Mouse (Mus musculus): ENCODE data around the gene Blm. TPM values are rescaled to one million over a fixed set of nuclear protein-coding genes. Genes with fewer than 3 reads are reported as not detected.

Gene Blm
- polyA plus RNA-seq, 1 experiment from 2014 or later, result 3.1 TPM

- WGBS, result 68% methylated on average over 3 of the region's 3 CpGs
- TF ChIP-seq CTCF (IDR thresholded peaks at IDR 0.05; ENCODE audit: low read depth), result no peak
Measured at GRCm38 (mm10) chr7:80457831-80458343, 77.0 kb downstream of the Blm start.

GRCm38 (mm10) chr7:80457241-80457640 lies 77.7 kb downstream of the Blm start:
- peak; percentile 36; the same call in 1 of the 2 replicates for ATAC-seq

More at GRCm38 (mm10) chr7:80457831-80458343, 77.0 kb downstream of the Blm start:
- Histone ChIP-seq H3K9ac (ENCODE audit: low read depth, low read length) (no peak overlapping the region), H3K27ac (ENCODE audit: low read depth, low read length) (no peak overlapping the region), H3K36me3 (ENCODE audit: control insufficient read depth, insufficient read depth) (peaks cover 7% of the 10 kb centered on the region), H3K27me3 (replicated peaks; ENCODE audit: control insufficient read depth, insufficient read depth, low read length) (no peaks in the 10 kb centered on the region), H3K4me2 (replicated peaks; ENCODE audit: low read depth) (no peak overlapping the region), H3K9me3 (ENCODE audit: control insufficient read depth) (no peaks in the 10 kb centered on the region), H3K4me3 (ENCODE audit: low read depth, low read length) (no peak overlapping the region), H3K4me1 (replicated peaks; ENCODE audit: control insufficient read depth, insufficient read depth, low read length) (no peaks in the 10 kb centered on the region)
- no peak for ATAC-seq

GRCm38 (mm10) chr7:80456327-80456726 lies 78.6 kb downstream of the Blm start:
- no peaks in the 10 kb centered on the region for H3K27me3 ChIP-seq (replicated peaks; ENCODE audit: control insufficient read depth, insufficient read depth, low read length)
- WGBS, result 57% methylated on average over 6 of the region's 6 CpGs
- H3K36me3 ChIP-seq (ENCODE audit: control insufficient read depth, insufficient read depth), result peaks cover 7% of the 10 kb centered on the region

More at GRCm38 (mm10) chr7:80457241-80457640, 77.7 kb downstream of the Blm start:
- 58% methylated on average over 6 of the region's 6 CpGs for WGBS
- Histone ChIP-seq H3K4me3 (ENCODE audit: low read depth, low read length) (no peak overlapping the region), H3K27ac (ENCODE audit: low read depth, low read length) (no peak overlapping the region; the same call in 1 of the 2 replicates), H3K4me2 (replicated peaks; ENCODE audit: low read depth) (no peak overlapping the region), H3K4me1 (replicated peaks; ENCODE audit: control insufficient read depth, insufficient read depth, low read length) (no peaks in the 10 kb centered on the region), H3K27me3 (replicated peaks; ENCODE audit: control insufficient read depth, insufficient read depth, low read length) (no peaks in the 10 kb centered on the region), H3K9me3 (ENCODE audit: control insufficient read depth) (no peaks in the 10 kb centered on the region), H3K36me3 (ENCODE audit: control insufficient read depth, insufficient read depth) (peaks cover 7% of the 10 kb centered on the region), H3K9ac (ENCODE audit: low read depth, low read length) (no peak overlapping the region)
- no peak for TF ChIP-seq CTCF (IDR thresholded peaks at IDR 0.05; ENCODE audit: low read depth)

GRCm38 (mm10) chr7:80455505-80456160 lies 79.3 kb downstream of the Blm start:
- no peak overlapping the region for H3K4me3 ChIP-seq (ENCODE audit: low read depth, low read length)
- no peak for TF ChIP-seq CTCF (IDR thresholded peaks at IDR 0.05; ENCODE audit: low read depth)
- peaks cover 7% of the 10 kb centered on the region for H3K36me3 ChIP-seq (ENCODE audit: control insufficient read depth, insufficient read depth)
- H3K9ac ChIP-seq (ENCODE audit: low read depth, low read length), result no peak overlapping the region
- H3K4me2 ChIP-seq (replicated peaks; ENCODE audit: low read depth), result no peak overlapping the region
- no peaks in the 10 kb centered on the region for H3K4me1 ChIP-seq (replicated peaks; ENCODE audit: control insufficient read depth, insufficient read depth, low read length)
- WGBS, result 74% methylated on average over 4 of the region's 4 CpGs
- no peak overlapping the region for H3K27ac ChIP-seq (ENCODE audit: low read depth, low read length)
- no peaks in the 10 kb centered on the region for H3K9me3 ChIP-seq (ENCODE audit: control insufficient read depth)
- no peak for ATAC-seq
- no peaks in the 10 kb centered on the region for H3K27me3 ChIP-seq (replicated peaks; ENCODE audit: control insufficient read depth, insufficient read depth, low read length)

More at GRCm38 (mm10) chr7:80456327-80456726, 78.6 kb downstream of the Blm start:
- Histone ChIP-seq H3K9me3 (ENCODE audit: control insufficient read depth) (no peaks in the 10 kb centered on the region), H3K4me2 (replicated peaks; ENCODE audit: low read depth) (no peak overlapping the region), H3K4me3 (ENCODE audit: low read depth, low read length) (no peak overlapping the region), H3K4me1 (replicated peaks; ENCODE audit: control insufficient read depth, insufficient read depth, low read length) (no peaks in the 10 kb centered on the region), H3K27ac (ENCODE audit: low read depth, low read length) (no peak overlapping the region), H3K9ac (ENCODE audit: low read depth, low read length) (no peak overlapping the region)
- no peak for TF ChIP-seq CTCF (IDR thresholded peaks at IDR 0.05; ENCODE audit: low read depth)
- no peak for ATAC-seq

GRCm38 (mm10) chr7:80454786-80455185 lies 80.1 kb downstream of the Blm start:
- no peaks in the 10 kb centered on the region for H3K4me1 ChIP-seq (replicated peaks; ENCODE audit: control insufficient read depth, insufficient read depth, low read length)
- no peak overlapping the region for H3K27ac ChIP-seq (ENCODE audit: low read depth, low read length)
- peaks cover under 1% of the 10 kb centered on the region; the same call in 1 of the 2 replicates for H3K36me3 ChIP-seq (ENCODE audit: control insufficient read depth, insufficient read depth)
- no peak for ATAC-seq
- TF ChIP-seq CTCF (IDR thresholded peaks at IDR 0.05; ENCODE audit: low read depth), result no peak
- no peak overlapping the region for H3K9ac ChIP-seq (ENCODE audit: low read depth, low read length)
- WGBS, result 86% methylated on average over 2 of the region's 2 CpGs
- no peak overlapping the region for H3K4me3 ChIP-seq (ENCODE audit: low read depth, low read length)
- no peaks in the 10 kb centered on the region for H3K9me3 ChIP-seq (ENCODE audit: control insufficient read depth)
- no peaks in the 10 kb centered on the region for H3K27me3 ChIP-seq (replicated peaks; ENCODE audit: control insufficient read depth, insufficient read depth, low read length)
- H3K4me2 ChIP-seq (replicated peaks; ENCODE audit: low read depth), result no peak overlapping the region

GRCm38 (mm10) chr7:80453997-80454396 lies 80.9 kb downstream of the Blm start:
- no peak for ATAC-seq
- 93% methylated on average over 5 of the region's 5 CpGs for WGBS
- TF ChIP-seq CTCF (IDR thresholded peaks at IDR 0.05; ENCODE audit: low read depth), result no peak

More at GRCm38 (mm10) chr7:80453997-80454396, 80.9 kb downstream of the Blm start:
- no peak overlapping the region for H3K27ac ChIP-seq (ENCODE audit: low read depth, low read length)
- no peak overlapping the region for H3K4me3 ChIP-seq (ENCODE audit: low read depth, low read length)
- H3K36me3 ChIP-seq (ENCODE audit: control insufficient read depth, insufficient read depth), result no peaks in the 10 kb centered on the region
- no peaks in the 10 kb centered on the region for H3K27me3 ChIP-seq (replicated peaks; ENCODE audit: control insufficient read depth, insufficient read depth, low read length)
- H3K9me3 ChIP-seq (ENCODE audit: control insufficient read depth), result no peaks in the 10 kb centered on the region
- no peak overlapping the region for H3K9ac ChIP-seq (ENCODE audit: low read depth, low read length)
- no peak overlapping the region for H3K4me2 ChIP-seq (replicated peaks; ENCODE audit: low read depth)
- H3K4me1 ChIP-seq (replicated peaks; ENCODE audit: control insufficient read depth, insufficient read depth, low read length), result no peaks in the 10 kb centered on the region

All from intestine, postnatal 0 days (tissue).